Mouse (Mus musculus): ENCODE results near the gene Unc79. TPM values are rescaled to one million over a fixed set of nuclear protein-coding genes. Genes with fewer than 3 reads are reported as not detected.

Gene Unc79
- polyA plus RNA-seq, 1 experiment from 2014 or later: 0.07 TPM

GRCm38 (mm10) chr12:103214270-103214669 lies 265.6 kb downstream of the Unc79 start:
- peak; percentile 10 for DNase-seq (ENCODE audit: low spot score)
- Histone ChIP-seq H3K4me1 (replicated peaks; ENCODE audit: insufficient read depth, low read length) (no peaks in the 10 kb centered on the region; the same call in 1 of the 2 replicates), H3K27me3 (ENCODE audit: insufficient read depth, low read length) (no peaks in the 10 kb centered on the region), H3K36me3 (ENCODE audit: insufficient read depth, low read length) (no peaks in the 10 kb centered on the region), H3K9ac (ENCODE audit: low read depth, low read length) (no peak overlapping the region), H3K9me3 (replicated peaks; ENCODE audit: low read length) (no peaks in the 10 kb centered on the region), H3K4me2 (ENCODE audit: low read length) (no peak overlapping the region), H3K27ac (no peak overlapping the region), H3K4me3 (replicated peaks; ENCODE audit: low read depth, low read length) (no peak overlapping the region)
- no peak for ATAC-seq (replicated peaks; ENCODE audit: low FRiP score, low read depth)
- 32% methylated on average over 10 of the region's 10 CpGs for WGBS
- TF ChIP-seq CTCF (IDR thresholded peaks at IDR 0.05; ENCODE audit: low read depth): no peak

GRCm38 (mm10) chr12:103214797-103215196 lies 266.1 kb downstream of the Unc79 start:
- Histone ChIP-seq H3K27ac (no peak overlapping the region), H3K36me3 (ENCODE audit: insufficient read depth, low read length) (no peaks in the 10 kb centered on the region), H3K4me2 (ENCODE audit: low read length) (no peak overlapping the region), H3K27me3 (ENCODE audit: insufficient read depth, low read length) (no peaks in the 10 kb centered on the region), H3K9ac (ENCODE audit: low read depth, low read length) (no peak overlapping the region), H3K4me3 (replicated peaks; ENCODE audit: low read depth, low read length) (no peak overlapping the region), H3K9me3 (replicated peaks; ENCODE audit: low read length) (no peaks in the 10 kb centered on the region), H3K4me1 (replicated peaks; ENCODE audit: insufficient read depth, low read length) (no peaks in the 10 kb centered on the region; the same call in 1 of the 2 replicates)
- WGBS: 79% methylated on average over 2 of the region's 2 CpGs
- no peak for DNase-seq (ENCODE audit: low spot score)
- ATAC-seq (replicated peaks; ENCODE audit: low FRiP score, low read depth): no peak
- no peak for TF ChIP-seq CTCF (IDR thresholded peaks at IDR 0.05; ENCODE audit: low read depth)

GRCm38 (mm10) chr12:103215877-103216610 lies 267.4 kb downstream of the Unc79 start:
- TF ChIP-seq CTCF (IDR thresholded peaks at IDR 0.05; ENCODE audit: low read depth): no peak
- Histone ChIP-seq H3K36me3 (ENCODE audit: insufficient read depth, low read length) (no peaks in the 10 kb centered on the region), H3K27me3 (ENCODE audit: insufficient read depth, low read length) (no peaks in the 10 kb centered on the region), H3K4me1 (replicated peaks; ENCODE audit: insufficient read depth, low read length) (no peaks in the 10 kb centered on the region; the same call in 1 of the 2 replicates), H3K4me2 (ENCODE audit: low read length) (no peak overlapping the region), H3K4me3 (replicated peaks; ENCODE audit: low read depth, low read length) (no peak overlapping the region), H3K9ac (ENCODE audit: low read depth, low read length) (no peak overlapping the region), H3K9me3 (replicated peaks; ENCODE audit: low read length) (no peaks in the 10 kb centered on the region), H3K27ac (no peak overlapping the region; the same call in 1 of the 2 replicates)
- no peak for ATAC-seq (replicated peaks; ENCODE audit: low FRiP score, low read depth)
- DNase-seq (ENCODE audit: low spot score): peak; percentile 67
- 33% methylated on average over 6 of the region's 6 CpGs for WGBS

GRCm38 (mm10) chr12:103223671-103224070 lies 275.0 kb downstream of the Unc79 start:
- no peak for ATAC-seq (replicated peaks; ENCODE audit: low FRiP score, low read depth)

GRCm38 (mm10) chr12:103226121-103226520 lies 277.5 kb downstream of the Unc79 start:
- Histone ChIP-seq H3K9me3 (replicated peaks; ENCODE audit: low read length) (no peaks in the 10 kb centered on the region), H3K4me2 (ENCODE audit: low read length) (no peak overlapping the region), H3K27ac (no peak overlapping the region), H3K36me3 (ENCODE audit: insufficient read depth, low read length) (no peaks in the 10 kb centered on the region), H3K9ac (ENCODE audit: low read depth, low read length) (no peak overlapping the region), H3K4me1 (replicated peaks; ENCODE audit: insufficient read depth, low read length) (no peaks in the 10 kb centered on the region), H3K27me3 (ENCODE audit: insufficient read depth, low read length) (no peaks in the 10 kb centered on the region; the same call in 1 of the 2 replicates), H3K4me3 (replicated peaks; ENCODE audit: low read depth, low read length) (no peak overlapping the region)
- TF ChIP-seq CTCF (IDR thresholded peaks at IDR 0.05; ENCODE audit: low read depth): no peak
- ATAC-seq (replicated peaks; ENCODE audit: low FRiP score, low read depth): no peak
- DNase-seq (ENCODE audit: low spot score): no peak
- 88% methylated on average over 4 of the region's 4 CpGs for WGBS

More at GRCm38 (mm10) chr12:103223671-103224070, 275.0 kb downstream of the Unc79 start:
- Histone ChIP-seq H3K36me3 (ENCODE audit: insufficient read depth, low read length) (no peaks in the 10 kb centered on the region), H3K4me1 (replicated peaks; ENCODE audit: insufficient read depth, low read length) (no peaks in the 10 kb centered on the region), H3K9ac (ENCODE audit: low read depth, low read length) (no peak overlapping the region), H3K27me3 (ENCODE audit: insufficient read depth, low read length) (no peaks in the 10 kb centered on the region; the same call in 1 of the 2 replicates), H3K4me3 (replicated peaks; ENCODE audit: low read depth, low read length) (no peak overlapping the region), H3K9me3 (replicated peaks; ENCODE audit: low read length) (no peaks in the 10 kb centered on the region), H3K4me2 (ENCODE audit: low read length) (no peak overlapping the region), H3K27ac (no peak overlapping the region)
- DNase-seq (ENCODE audit: low spot score): no peak
- TF ChIP-seq CTCF (IDR thresholded peaks at IDR 0.05; ENCODE audit: low read depth): no peak
- WGBS: 91% methylated on average over 9 of the region's 9 CpGs

GRCm38 (mm10) chr12:103229058-103229457 lies 280.4 kb downstream of the Unc79 start:
- H3K9me3 ChIP-seq (replicated peaks; ENCODE audit: low read length): no peaks in the 10 kb centered on the region
- H3K4me3 ChIP-seq (replicated peaks; ENCODE audit: low read depth, low read length): no peak overlapping the region
- ATAC-seq (replicated peaks; ENCODE audit: low FRiP score, low read depth): no peak
- no peak overlapping the region for H3K4me2 ChIP-seq (ENCODE audit: low read length)
- H3K9ac ChIP-seq (ENCODE audit: low read depth, low read length): no peak overlapping the region
- H3K4me1 ChIP-seq (replicated peaks; ENCODE audit: insufficient read depth, low read length): no peaks in the 10 kb centered on the region
- H3K27me3 ChIP-seq (ENCODE audit: insufficient read depth, low read length): no peaks in the 10 kb centered on the region
- TF ChIP-seq CTCF (IDR thresholded peaks at IDR 0.05; ENCODE audit: low read depth): no peak
- no peak for DNase-seq (ENCODE audit: low spot score)
- H3K27ac ChIP-seq: no peak overlapping the region
- H3K36me3 ChIP-seq (ENCODE audit: insufficient read depth, low read length): no peaks in the 10 kb centered on the region
- WGBS: 81% methylated on average over 4 of the region's 4 CpGs

Small RNAs within 50 kb of the gene (microRNA-seq; reads per million reads assigned to microRNA genes)
- not detected for gene Gm44324

Other genes starting within 250 kb of the Unc79 start
- 16.1 and 17.8 TPM in 2 replicates for gene Itpk1, start 243.9 kb upstream of the Unc79 start, polyA plus RNA-seq (2015; fragmentation: Nextera tagmentation; extraction: Ambion mirVana)
- gene Moap1, start 205.2 kb upstream of the Unc79 start, polyA plus RNA-seq (2015; fragmentation: Nextera tagmentation; extraction: Ambion mirVana): 13.8 and 20.7 TPM in 2 replicates
- 15.0 and 15.2 TPM in 2 replicates for gene Tmem251, start 205.1 kb upstream of the Unc79 start, polyA plus RNA-seq (2015; fragmentation: Nextera tagmentation; extraction: Ambion mirVana)
- 0.57 TPM in 1 of 2 replicates, not detected in the other for gene Gm28051, start 191.1 kb upstream of the Unc79 start, polyA plus RNA-seq (2015; fragmentation: Nextera tagmentation; extraction: Ambion mirVana)
- 22.2 and 23.1 TPM in 2 replicates for gene Gon7, start 191.1 kb upstream of the Unc79 start, polyA plus RNA-seq (2015; fragmentation: Nextera tagmentation; extraction: Ambion mirVana)
- 30.8 and 32.4 TPM in 2 replicates for gene Ubr7, start 190.9 kb upstream of the Unc79 start, polyA plus RNA-seq (2015; fragmentation: Nextera tagmentation; extraction: Ambion mirVana)
- 20.5 and 22.0 TPM in 2 replicates for gene Gm20604, start 190.2 kb upstream of the Unc79 start, polyA plus RNA-seq (2015; fragmentation: Nextera tagmentation; extraction: Ambion mirVana)
- 13.2 and 15.5 TPM in 2 replicates for gene Btbd7, start 70.4 kb upstream of the Unc79 start, polyA plus RNA-seq (2015; fragmentation: Nextera tagmentation; extraction: Ambion mirVana)
- gene Cox8c, start 49.5 kb upstream of the Unc79 start, polyA plus RNA-seq (2015; fragmentation: Nextera tagmentation; extraction: Ambion mirVana): not detected in 2 replicates

All from kidney, postnatal 0 days (tissue).